ENCODE assay signal across 21 mouse cellular contexts in the genomic region with DNA sequence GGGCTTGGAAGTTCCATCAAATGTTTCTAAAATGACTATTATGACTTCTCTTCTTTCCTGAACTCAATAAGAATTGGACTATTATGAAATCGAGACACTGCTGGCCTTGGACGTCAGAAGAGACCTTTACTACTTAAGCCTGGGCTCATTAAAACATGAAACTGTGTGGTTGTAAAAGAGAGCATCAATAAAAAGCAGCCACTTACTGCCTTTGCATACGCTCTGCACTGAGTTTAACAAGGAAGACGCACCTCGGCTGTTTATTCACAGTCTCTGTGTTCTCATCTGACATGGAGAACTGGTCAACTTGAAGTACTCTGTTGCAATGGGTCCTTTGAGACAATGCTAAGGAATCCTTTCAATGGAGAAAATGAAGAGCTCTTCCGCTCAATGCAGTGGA.
"Had no signal": no experiment of that assay in that cellular context is flagged by ENCODE, and none has a peak within 500 bp of the region (broad histone marks: within the 10 kb centered on the region; RNA-seq: fewer than 3 reads in every experiment).

No protein-coding gene starts in this region.

- ATAC-seq: hindbrain, postnatal 0 days; liver, embryonic 12.5 days had no signal

- H3K9ac ChIP-seq: heart, embryonic 13.5 days; heart, embryonic 15.5 days; hindbrain, embryonic 13.5 days; hindbrain, embryonic 15.5 days; kidney, embryonic 15.5 days; limb, embryonic 13.5 days; liver, embryonic 12.5 days; liver, embryonic 14.5 days had no signal

- DNase-seq: gastrocnemius, postnatal 14 days; gastrocnemius, postnatal 36 days; heart, adult 2 months; heart, postnatal 14 days; heart, postnatal 36 days; kidney, adult 18-20 months; kidney, adult 8-10 months; kidney, postnatal 10 days; kidney, postnatal 25 days; kidney, postnatal 4 days had no signal

- H3K27ac ChIP-seq: heart, adult 2 months; heart, embryonic 13.5 days; heart, embryonic 15.5 days; hindbrain, embryonic 13.5 days; hindbrain, embryonic 15.5 days; hindbrain, postnatal 0 days; kidney, embryonic 15.5 days; left cerebral cortex, adult 2 months; limb, embryonic 13.5 days; liver, embryonic 12.5 days; liver, embryonic 14.5 days had no signal

- H3K4me3 ChIP-seq: heart, adult 2 months; heart, embryonic 13.5 days; heart, embryonic 15.5 days; hindbrain, embryonic 13.5 days; hindbrain, embryonic 15.5 days; kidney, embryonic 15.5 days; left cerebral cortex, adult 2 months; limb, embryonic 13.5 days; liver, embryonic 12.5 days had no signal

- H3K4me2 ChIP-seq: heart, embryonic 11.5 days; heart, embryonic 13.5 days; heart, embryonic 15.5 days; hindbrain, embryonic 13.5 days; hindbrain, embryonic 15.5 days; kidney, embryonic 15.5 days; limb, embryonic 13.5 days; liver, embryonic 12.5 days had no signal

- H3K9me3 ChIP-seq: heart, embryonic 13.5 days; heart, embryonic 15.5 days; hindbrain, embryonic 13.5 days; hindbrain, embryonic 15.5 days; kidney, embryonic 15.5 days; limb, embryonic 13.5 days; liver, embryonic 12.5 days had no signal

- H3K4me1 ChIP-seq: heart, embryonic 13.5 days; heart, embryonic 15.5 days; hindbrain, embryonic 13.5 days; hindbrain, embryonic 15.5 days; kidney, embryonic 15.5 days; liver, embryonic 12.5 days had no signal

- H3K27me3 ChIP-seq: heart, embryonic 13.5 days; heart, embryonic 15.5 days; hindbrain, embryonic 13.5 days; hindbrain, embryonic 15.5 days; kidney, embryonic 15.5 days; limb, embryonic 13.5 days; liver, embryonic 12.5 days had no signal

- H3K36me3 ChIP-seq: heart, embryonic 13.5 days; heart, embryonic 15.5 days; hindbrain, embryonic 13.5 days; hindbrain, embryonic 15.5 days; kidney, embryonic 15.5 days; limb, embryonic 13.5 days; liver, embryonic 12.5 days had no signal
